Mouse (Mus musculus): ENCODE measurements at regions not wholly inside any gene's neighbourhood (a gene's known extent, or its start where the extent isn't known, plus 50 kb on each side); places are given as distances from the start of the nearest gene placed in this dataset.

DNA sequence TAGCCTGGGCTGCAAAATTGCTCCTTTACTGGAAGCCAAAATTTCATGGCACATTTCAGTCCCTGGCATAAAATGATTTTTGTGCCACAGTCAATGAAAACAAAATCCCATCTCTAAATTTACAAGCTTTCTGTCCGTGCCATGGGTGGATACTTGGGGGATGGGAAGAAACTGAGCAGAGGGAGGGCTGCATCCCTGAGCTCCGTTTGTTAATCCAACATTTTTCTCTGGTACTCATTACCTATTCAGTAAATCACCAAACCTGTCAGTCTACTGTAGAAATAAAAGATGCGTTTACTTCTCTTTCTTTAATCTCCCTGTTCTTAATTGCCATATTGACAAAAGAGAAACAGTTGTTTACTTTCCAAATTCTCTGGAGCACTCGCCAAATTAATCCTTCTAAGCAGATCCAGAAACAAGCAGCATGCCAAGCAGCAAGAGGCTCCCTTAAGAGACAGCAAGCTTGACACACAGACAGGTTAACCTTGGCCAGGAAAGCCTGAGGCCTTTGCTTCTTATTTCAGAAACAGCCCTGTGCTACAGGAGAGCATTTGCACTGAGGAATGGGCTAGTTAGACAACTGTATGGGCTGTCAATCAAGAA, 326.6 kb downstream of the Nsun3 start:
- TF ChIP-seq POLR2A (IDR thresholded peaks at IDR 0.05; ENCODE audit: insufficient read length, low read depth) (no peak), USF1 (IDR thresholded peaks at IDR 0.05; ENCODE audit: low read depth) (no peak), CEBPB (IDR thresholded peaks at IDR 0.05; ENCODE audit: insufficient read depth, poor library complexity, severe bottlenecking) (no peak), POLR2AphosphoS2 (IDR thresholded peaks at IDR 0.05; ENCODE audit: insufficient read length, low read depth) (no peak), TCF3 (IDR thresholded peaks at IDR 0.05; ENCODE audit: insufficient read length, low read depth) (no peak), MAX (IDR thresholded peaks at IDR 0.05; ENCODE audit: low read depth) (no peak)
